Mouse (Mus musculus) cerebellum, adult 2 months (tissue): ENCODE measurements around the gene Frmd8. TPM values are rescaled to one million over a fixed set of nuclear protein-coding genes. Genes with fewer than 3 reads are reported as not detected.

Source experiments
- DNase-seq, 2 experiments: peaks; one replicate each; pipeline ENCODE4 v3.0.0; 2021
- H3K27ac ChIP-seq: fragments of 200-500 bp; 2 replicates; pipeline ENCODE4 v1.5.1; 2012; ENCODE audit warnings: low read length, control low read depth, inconsistent platforms; ENCODE audit not compliant: insufficient read depth
- H3K27me3 ChIP-seq: fragments of 200-500 bp; 2 replicates; pipeline ENCODE4 v1.6.1; 2012; ENCODE audit warnings: inconsistent platforms, mild to moderate bottlenecking, low read length, moderate library complexity; ENCODE audit not compliant: control insufficient read depth, insufficient read depth
- H3K4me1 ChIP-seq: fragments of 200-500 bp; 2 replicates; pipeline ENCODE4 v1.6.1; 2011; ENCODE audit warnings: low read length; ENCODE audit not compliant: control insufficient read depth, insufficient read depth
- H3K4me3 ChIP-seq: fragments of 200-500 bp; replicated peaks from 2 replicates; pipeline ENCODE3; 2011; ENCODE audit warnings: mild to moderate bottlenecking, low read depth, low read length, control low read depth; ENCODE audit not compliant: insufficient read depth
- CTCF ChIP-seq: fragments of 200-500 bp; IDR thresholded peaks from 2 replicates; pipeline ENCODE4 v1.5.1; 2011; ENCODE audit warnings: low read depth, mild to moderate bottlenecking, control low read depth, low read length, moderate library complexity, borderline replicate concordance; ENCODE audit not compliant: insufficient read depth
- POLR2A ChIP-seq: fragments of 200-500 bp; IDR thresholded peaks from 2 replicates; pipeline ENCODE4 v1.6.1; 2011; ENCODE audit warnings: low read length, control low read depth, borderline replicate concordance; ENCODE audit not compliant: insufficient read depth
- WGBS: fragments of 180-500 bp; shearing (Covaris S2); methylation state at CpG from one replicate; pipeline ENCODE4 v1.1.7; 2018; 5-methylcytosine and 5-hydroxymethylcytosine counted together
- polyA plus RNA-seq: library from polyadenylated mRNA; depleted of rRNA; stranded (reverse); fragments of >200 nt; gene quantifications from 2 replicates; pipeline ENCODE4 v1.2.3, GENCODE M21; 2012; rRNA removed

The Frmd8 gene
- polyA plus RNA-seq, 1 experiment, result 28.3 TPM

DNA sequence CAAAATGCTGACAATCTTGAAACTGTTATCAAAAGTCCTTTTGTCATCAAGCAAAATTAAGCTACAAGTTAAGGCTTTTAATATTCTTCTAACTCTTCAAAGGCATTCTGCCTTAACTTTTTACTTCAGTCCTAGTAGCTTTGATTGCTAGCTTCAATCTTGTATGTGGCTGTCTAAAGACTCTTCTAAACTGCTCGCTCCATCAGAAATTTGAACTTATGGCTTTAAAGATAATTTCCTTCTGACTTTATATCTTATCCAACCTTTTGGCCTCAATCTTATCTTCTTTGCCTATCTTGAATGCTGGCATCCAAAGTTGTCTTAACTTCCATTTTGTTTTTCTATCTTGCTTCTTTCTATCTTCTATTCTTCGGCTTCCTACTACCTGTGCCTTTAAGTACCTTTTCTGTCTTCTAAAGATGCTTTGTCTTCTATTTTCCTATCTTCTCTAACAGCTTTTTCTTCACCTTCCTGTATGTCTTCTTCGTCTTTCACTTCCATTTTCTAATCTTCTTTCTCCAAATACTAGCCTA, 73.6 kb downstream of the Frmd8 start:
- peak overlapping the region; percentile 52 for H3K27ac ChIP-seq
- H3K4me1 ChIP-seq, result peaks cover 8% of the 10 kb centered on the region
- no peaks in the 10 kb centered on the region for H3K27me3 ChIP-seq
- peak overlapping the region; percentile 92 for H3K4me3 ChIP-seq
- no peak for DNase-seq
- under 1% methylated on average over 3 of the region's 3 CpGs for WGBS
- TF ChIP-seq CTCF (no peak), POLR2A (no peak)

DNA sequence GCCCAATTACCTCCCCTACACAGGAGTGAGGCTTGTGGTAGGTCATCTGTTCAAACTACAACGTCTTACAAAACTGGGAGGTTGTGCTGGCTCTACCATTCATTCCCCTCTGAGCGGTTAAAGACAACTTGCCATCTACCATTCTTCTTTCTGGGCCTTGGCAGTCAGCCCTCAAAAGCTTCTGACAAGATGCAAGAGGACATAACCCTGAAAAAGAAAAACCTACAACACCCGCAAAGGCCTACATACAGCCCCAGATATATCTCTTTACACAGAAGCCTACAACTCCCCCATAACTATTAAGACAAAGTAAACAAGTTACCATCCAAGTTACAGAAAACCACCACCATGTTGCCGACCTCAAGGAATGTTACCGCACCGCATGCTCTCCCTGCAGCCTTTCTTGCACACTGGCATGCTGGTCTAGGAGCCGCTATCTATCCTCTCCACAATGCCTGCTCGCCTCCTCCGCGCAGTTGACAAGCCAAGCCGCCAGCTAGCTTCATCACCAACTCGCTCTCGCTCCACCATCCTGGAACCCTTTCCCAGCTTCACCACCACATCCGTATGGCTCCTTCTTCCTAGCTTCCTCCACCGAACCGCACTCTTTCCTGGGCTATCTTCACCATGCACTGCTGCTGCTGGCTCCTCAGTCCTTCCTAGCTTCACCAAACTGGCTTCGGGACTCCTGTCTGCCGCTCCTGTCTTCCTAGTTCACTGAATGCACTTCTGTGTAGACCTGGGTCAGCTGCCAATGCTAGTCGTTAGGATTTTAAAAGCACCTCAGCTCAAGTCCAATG, 74.2 kb downstream of the Frmd8 start:
- TF ChIP-seq POLR2A (peak; percentile 35; the same call in 1 of the 2 replicates), CTCF (no peak)
- peaks cover 6% of the 10 kb centered on the region for H3K4me1 ChIP-seq
- H3K27me3 ChIP-seq, result no peaks in the 10 kb centered on the region
- peak overlapping the region; percentile 52 for H3K27ac ChIP-seq
- H3K4me3 ChIP-seq, result peak overlapping the region; percentile 92
- under 1% methylated on average over 19 of the region's 19 CpGs for WGBS
- peak in 1 of 2 experiments; percentile 66 for DNase-seq

DNA sequence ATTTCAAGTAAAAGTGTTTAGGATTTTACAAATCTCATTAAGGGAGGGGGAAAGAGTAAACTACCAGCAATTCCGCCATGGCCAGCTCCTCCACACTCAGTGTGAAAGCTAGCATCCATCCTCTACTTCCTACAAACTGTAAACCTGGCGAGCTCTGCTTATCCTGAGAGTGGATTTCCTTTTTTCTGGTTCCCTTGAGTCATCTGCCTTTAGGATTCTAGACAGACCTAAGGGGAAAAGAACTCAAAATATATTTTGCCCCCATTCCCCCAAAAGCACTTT, 74.8 kb downstream of the Frmd8 start:
- TF ChIP-seq POLR2A (no peak), CTCF (no peak)
- WGBS, result 0% methylated on average over 2 of the region's 2 CpGs
- Histone ChIP-seq H3K4me3 (peak overlapping the region; percentile 92), H3K4me1 (peaks cover 6% of the 10 kb centered on the region), H3K27ac (peak overlapping the region; percentile 52; the same call in 1 of the 2 replicates), H3K27me3 (no peaks in the 10 kb centered on the region)
- no peak for DNase-seq

Other genes with a start within 250 kb of the Frmd8 start
- 39.0 and 40.3 TPM in 2 replicates for gene Rela, start 237.8 kb downstream of the Frmd8 start, polyA plus RNA-seq
- gene Sipa1, start 211.6 kb downstream of the Frmd8 start, polyA plus RNA-seq, result 12.4 and 14.8 TPM in 2 replicates
- gene Map3k11, start 186.5 kb downstream of the Frmd8 start, polyA plus RNA-seq, result 28.6 and 29.7 TPM in 2 replicates
- gene Pcnx3, start 186.4 kb downstream of the Frmd8 start, polyA plus RNA-seq, result 65.0 and 65.1 TPM in 2 replicates
- gene Kcnk7, start 170.9 kb downstream of the Frmd8 start, polyA plus RNA-seq, result 0.13 and 0.24 TPM in 2 replicates
- gene Ehbp1l1, start 149.0 kb downstream of the Frmd8 start, polyA plus RNA-seq, result 11.7 and 13.1 TPM in 2 replicates
- 65.2 and 65.9 TPM in 2 replicates for gene Fam89b, start 145.6 kb downstream of the Frmd8 start, polyA plus RNA-seq
- gene Ltbp3, start 134.4 kb downstream of the Frmd8 start, polyA plus RNA-seq, result 165 and 175 TPM in 2 replicates
- 158 and 170 TPM in 2 replicates for gene Scyl1, start 103.9 kb downstream of the Frmd8 start, polyA plus RNA-seq
- 4.3 and 5.0 TPM in 2 replicates for gene Slc25a45, start 2.5 kb upstream of the Frmd8 start, polyA plus RNA-seq
- gene Tigd3, start 18.9 kb upstream of the Frmd8 start, polyA plus RNA-seq, result 5.1 and 5.6 TPM in 2 replicates
- 136 and 141 TPM in 2 replicates for gene Dpf2, start 37.7 kb upstream of the Frmd8 start, polyA plus RNA-seq
- 23.8 and 25.2 TPM in 2 replicates for gene Cdc42ep2, start 49.5 kb upstream of the Frmd8 start, polyA plus RNA-seq
- gene Pola2, start 88.9 kb upstream of the Frmd8 start, polyA plus RNA-seq, result 16.8 and 19.7 TPM in 2 replicates
- not detected in 2 replicates for gene Slc22a20, start 110.9 kb upstream of the Frmd8 start, polyA plus RNA-seq
- 27.0 and 27.3 TPM in 2 replicates for gene Capn1, start 140.6 kb upstream of the Frmd8 start, polyA plus RNA-seq
- gene Syvn1, start 171.3 kb upstream of the Frmd8 start, polyA plus RNA-seq, result 34.5 and 34.8 TPM in 2 replicates
- gene Mrpl49, start 182.5 kb upstream of the Frmd8 start, polyA plus RNA-seq, result 48.7 and 51.5 TPM in 2 replicates
- gene Fau, start 182.6 kb upstream of the Frmd8 start, polyA plus RNA-seq, result 792 and 828 TPM in 2 replicates
- gene Znhit2, start 185.9 kb upstream of the Frmd8 start, polyA plus RNA-seq, result 50.8 and 51.5 TPM in 2 replicates
- 50.8 and 51.6 TPM in 2 replicates for gene Tm7sf2, start 193.1 kb upstream of the Frmd8 start, polyA plus RNA-seq
- gene Vps51, start 202.0 kb upstream of the Frmd8 start, polyA plus RNA-seq, result 95.6 and 108 TPM in 2 replicates
- gene Tmem262, start 204.8 kb upstream of the Frmd8 start, polyA plus RNA-seq, result 0.59 TPM in 1 of 2 replicates, not detected in the other
- gene Gm28374, start 207.0 kb upstream of the Frmd8 start, polyA plus RNA-seq, result 0.78 and 1.3 TPM in 2 replicates
- 79.2 and 84.9 TPM in 2 replicates for gene Zfpl1, start 209.7 kb upstream of the Frmd8 start, polyA plus RNA-seq
- gene Cdca5, start 209.7 kb upstream of the Frmd8 start, polyA plus RNA-seq, result 0.14 and 0.20 TPM in 2 replicates
- gene AC131692.1, start 219.1 kb upstream of the Frmd8 start, polyA plus RNA-seq, result not detected in 2 replicates
- gene Naaladl1, start 230.5 kb upstream of the Frmd8 start, polyA plus RNA-seq, result 0.05 and 0.24 TPM in 2 replicates
- 33.8 and 35.9 TPM in 2 replicates for gene Sac3d1, start 243.4 kb upstream of the Frmd8 start, polyA plus RNA-seq